Mouse (Mus musculus) limb, embryonic 13.5 days (tissue): ENCODE data around the gene Col9a1. TPM values are rescaled to one million over a fixed set of nuclear protein-coding genes. Genes with fewer than 3 reads are reported as not detected.
A peak's percentile ranks its signal among the peaks of the same experiment; 100 is the strongest.

ENCODE experiments used
- ATAC-seq: fragments of 200-750 bp; cut with Nextera tagmentation; 2 replicates; pipeline ENCODE4 v1.8.0; 2017; ENCODE audit warnings: low read depth, moderate number of reproducible peaks, moderate TSS enrichment; ENCODE audit not compliant: low FRiP score
- H3K27ac ChIP-seq: fragments of 300-500 bp; sonication (generic); 2 replicates; pipeline ENCODE4 v1.5.1; 2015; ENCODE audit warnings: inconsistent platforms, mild to moderate bottlenecking, moderate library complexity
- H3K27me3 ChIP-seq: fragments of 300-500 bp; sonication (generic); 2 replicates; pipeline ENCODE4 v1.6.1; 2015; ENCODE audit warnings: mild to moderate bottlenecking, inconsistent platforms
- H3K36me3 ChIP-seq: fragments of 300-500 bp; sonication (generic); 2 replicates; pipeline ENCODE4 v1.6.1; 2015; ENCODE audit warnings: inconsistent platforms, mild to moderate bottlenecking, moderate library complexity
- H3K4me1 ChIP-seq: fragments of 300-500 bp; sonication (generic); 2 replicates; pipeline ENCODE4 v1.6.1; 2015; ENCODE audit warnings: inconsistent platforms
- H3K4me2 ChIP-seq: fragments of 300-500 bp; sonication (generic); replicated peaks from 2 replicates; pipeline ENCODE4 v1.6.1; 2015; ENCODE audit warnings: inconsistent platforms, mild to moderate bottlenecking, moderate library complexity
- H3K4me3 ChIP-seq: fragments of 300-500 bp; sonication (generic); 2 replicates; pipeline ENCODE4 v1.5.1; 2015; ENCODE audit warnings: moderate library complexity, mild to moderate bottlenecking, inconsistent platforms
- H3K9ac ChIP-seq: fragments of 300-500 bp; sonication (generic); 2 replicates; pipeline ENCODE4 v1.6.1; 2015; ENCODE audit warnings: mild to moderate bottlenecking, inconsistent platforms
- H3K9me3 ChIP-seq: fragments of 300-500 bp; sonication (generic); 2 replicates; pipeline ENCODE4 v1.6.1; 2016; ENCODE audit warnings: inconsistent platforms
- WGBS: fragments of 180-500 bp; shearing (Covaris S2); methylation state at CpG from one replicate; pipeline ENCODE4 v1.1.7; 2015; 5-methylcytosine and 5-hydroxymethylcytosine counted together
- polyA plus RNA-seq: library from polyadenylated mRNA; unstranded; fragments of >200 nt; fragmentation: Nextera tagmentation; extraction: Ambion mirVana; gene quantifications from 2 replicates; pipeline ENCODE4 v1.2.1, GENCODE M21; 2015

Col9a1 gene
- polyA plus RNA-seq, 1 experiment from 2014 or later = 236 TPM

DNA sequence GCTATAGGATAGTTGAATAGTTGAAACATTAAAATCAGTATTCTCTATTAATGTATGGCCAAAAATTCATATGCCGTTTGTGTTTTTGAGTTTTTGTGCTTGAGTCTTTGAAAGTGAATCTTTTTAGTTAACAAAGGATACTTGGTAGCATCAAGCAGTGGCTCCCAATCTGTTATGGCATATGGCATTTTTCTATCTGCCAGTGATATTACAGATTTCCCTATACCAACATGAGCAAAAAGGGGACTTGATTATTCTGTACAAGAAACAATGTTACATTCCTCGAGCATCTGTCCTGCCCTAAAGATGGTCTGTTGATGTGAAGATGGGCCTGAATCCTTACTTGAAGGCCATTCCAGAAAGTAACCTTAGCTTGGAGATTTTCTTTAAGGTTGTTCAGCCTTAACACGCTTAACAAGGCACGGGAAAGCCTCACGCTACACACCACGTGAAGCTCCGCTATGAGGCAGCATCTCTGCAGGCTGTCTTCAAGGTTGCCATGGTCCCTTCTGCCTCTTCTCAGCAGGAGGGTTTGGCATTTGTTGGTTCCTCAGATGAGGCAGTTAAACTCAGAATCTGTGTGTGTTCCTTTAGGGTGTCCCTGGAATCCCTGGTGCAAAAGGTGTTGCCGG, 45.7 kb downstream of the Col9a1 start:
- ATAC-seq = no peak
- 87% methylated on average over 8 of the region's 8 CpGs for WGBS
- Histone ChIP-seq H3K4me2 (no peak overlapping the region), H3K4me3 (no peak overlapping the region), H3K36me3 (peaks cover 30% of the 10 kb centered on the region), H3K27me3 (no peaks in the 10 kb centered on the region), H3K9me3 (no peaks in the 10 kb centered on the region), H3K4me1 (peaks cover 24% of the 10 kb centered on the region), H3K27ac (peak overlapping the region; percentile 28; the same call in 1 of the 2 replicates), H3K9ac (no peak overlapping the region)

DNA sequence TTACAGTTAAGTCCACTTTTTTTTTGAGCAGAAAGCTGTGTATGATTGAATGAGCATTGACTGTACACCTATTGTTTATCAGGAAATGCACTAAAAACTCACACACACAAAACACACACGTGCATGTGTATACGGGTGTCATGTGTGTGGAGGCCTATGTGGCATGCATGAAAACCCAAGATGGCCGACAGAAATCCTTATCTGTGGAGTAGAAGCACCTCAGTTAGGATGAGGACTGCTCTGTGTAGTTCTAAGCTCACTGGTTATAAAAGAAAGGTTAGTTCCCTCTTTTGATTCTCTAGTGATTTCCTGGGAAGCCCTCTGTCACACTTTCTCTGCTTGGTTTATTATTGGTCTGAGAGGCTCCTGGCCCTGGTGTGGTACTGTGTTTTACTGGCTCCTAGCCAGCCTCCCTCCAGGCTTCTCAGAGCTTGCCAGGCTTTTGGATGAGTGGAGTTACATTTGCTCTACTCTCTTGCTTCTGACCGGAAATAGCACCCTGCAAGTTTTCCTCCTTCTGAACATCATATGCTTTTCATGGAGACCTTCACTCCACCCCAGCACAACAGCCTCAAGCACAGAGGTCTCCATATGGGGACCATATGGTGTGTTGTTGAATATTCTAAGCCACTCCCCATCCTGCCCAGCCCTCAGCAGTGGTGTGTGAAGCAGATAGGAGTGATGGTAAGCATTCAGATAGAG, 48.6 kb downstream of the Col9a1 start:
- peak; percentile 89 for ATAC-seq
- Histone ChIP-seq H3K4me1 (peaks cover 22% of the 10 kb centered on the region), H3K4me3 (no peak overlapping the region), H3K27ac (peak overlapping the region; percentile 64), H3K9me3 (no peaks in the 10 kb centered on the region), H3K27me3 (no peaks in the 10 kb centered on the region), H3K36me3 (peaks cover 27% of the 10 kb centered on the region), H3K4me2 (no peak overlapping the region), H3K9ac (no peak overlapping the region)
- WGBS = 64% methylated on average over 4 of the region's 4 CpGs

DNA sequence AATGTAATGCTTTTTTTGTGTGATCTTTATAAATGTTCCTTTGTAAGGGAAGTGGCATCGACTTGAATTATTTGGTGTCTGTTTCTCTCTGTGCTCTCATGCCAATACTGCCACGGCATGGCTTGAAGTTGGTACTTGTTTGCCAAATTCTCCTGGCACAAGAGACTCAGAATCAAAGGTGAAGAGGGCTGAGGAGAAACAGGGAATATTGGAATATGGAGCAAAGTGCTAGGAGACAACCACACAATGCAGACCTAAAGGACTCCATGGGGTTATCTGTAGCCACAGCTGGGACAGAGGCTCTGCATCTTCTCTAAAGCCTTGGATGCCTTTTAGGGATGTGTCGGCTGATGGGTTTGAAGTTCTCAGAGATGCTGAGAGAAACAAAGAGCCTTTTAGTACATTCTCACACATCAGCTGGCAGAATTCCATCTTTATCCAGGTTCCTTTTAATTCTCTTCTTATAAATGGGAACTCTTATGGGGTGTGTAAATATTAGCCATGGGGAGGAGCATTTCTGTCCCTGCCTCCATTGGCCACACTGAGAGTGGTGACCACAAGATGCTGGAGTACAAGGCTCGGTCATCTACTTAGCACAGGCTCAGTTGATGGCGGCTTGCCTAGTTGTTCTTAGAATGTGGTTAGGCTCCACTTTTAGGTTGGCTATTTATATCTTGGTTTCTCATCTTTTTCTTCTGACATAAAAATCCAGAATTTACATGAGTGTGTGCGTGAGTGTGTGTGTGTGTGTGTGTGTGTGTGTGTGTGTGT, 49.7 kb downstream of the Col9a1 start:
- no peak for ATAC-seq
- H3K4me2 ChIP-seq = no peak overlapping the region
- peak overlapping the region; percentile 39; the same call in 1 of the 2 replicates for H3K27ac ChIP-seq
- H3K4me3 ChIP-seq = no peak overlapping the region
- 0 out of 2 replicates have a peak overlapping the region, but pooled peaks have one; percentile 8 for H3K9ac ChIP-seq
- H3K36me3 ChIP-seq = peaks cover 19% of the 10 kb centered on the region
- 77% methylated on average over 6 of the region's 6 CpGs for WGBS
- no peaks in the 10 kb centered on the region for H3K27me3 ChIP-seq
- peaks cover 27% of the 10 kb centered on the region for H3K4me1 ChIP-seq
- H3K9me3 ChIP-seq = no peaks in the 10 kb centered on the region

DNA sequence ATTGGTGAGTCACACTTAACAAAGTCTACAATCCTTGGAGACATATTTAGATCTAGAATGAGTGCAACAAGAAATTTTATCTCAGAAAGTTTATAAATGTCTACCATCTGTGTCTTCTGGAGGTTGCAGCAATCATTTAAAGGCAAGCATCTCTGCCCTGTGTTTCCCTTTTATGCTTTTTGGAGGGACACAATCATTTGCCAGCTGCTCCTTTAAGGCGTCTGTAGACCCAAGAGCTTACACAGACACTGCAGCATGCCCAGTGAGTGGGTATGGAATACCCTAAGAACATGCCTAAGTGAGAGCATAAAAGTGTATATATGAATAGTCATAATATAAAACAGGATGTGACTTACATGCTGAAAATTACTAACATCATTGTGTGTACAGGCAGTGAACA, 52.1 kb downstream of the Col9a1 start:
- H3K27ac ChIP-seq = peak overlapping the region; percentile 29; the same call in 1 of the 2 replicates

DNA sequence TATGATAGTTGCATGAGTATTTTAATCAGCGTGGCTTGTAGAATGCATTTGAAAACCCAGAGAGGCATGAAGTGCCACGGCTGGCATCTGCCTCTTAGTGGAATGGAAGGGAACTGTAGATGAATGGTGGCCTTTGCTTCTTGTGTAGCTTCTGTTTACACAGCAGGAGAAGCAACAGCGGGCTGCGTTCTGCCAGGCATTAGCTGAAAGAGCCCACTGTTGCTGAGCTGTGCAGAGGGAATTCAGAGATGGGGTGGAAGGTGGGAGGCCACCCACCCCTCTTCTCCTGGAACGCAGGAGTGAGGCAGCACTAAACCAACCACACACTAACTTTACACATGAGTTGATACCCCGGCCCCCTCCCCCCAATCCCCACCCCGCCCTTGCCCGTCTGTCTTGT, 53.0 kb downstream of the Col9a1 start:
- Histone ChIP-seq H3K4me3 (no peak overlapping the region), H3K36me3 (peaks cover 10% of the 10 kb centered on the region), H3K4me2 (no peak overlapping the region), H3K4me1 (peaks cover 27% of the 10 kb centered on the region), H3K9ac (no peak overlapping the region), H3K27me3 (no peaks in the 10 kb centered on the region), H3K27ac (peak overlapping the region; percentile 58; the same call in 1 of the 2 replicates), H3K9me3 (no peaks in the 10 kb centered on the region)
- 51% methylated on average over 8 of the region's 8 CpGs for WGBS
- peak; percentile 70; the same call in 1 of the 2 replicates for ATAC-seq

More for the DNA sequence above, 52.1 kb downstream of the Col9a1 start:
- Histone ChIP-seq H3K36me3 (peaks cover 6% of the 10 kb centered on the region; the same call in 1 of the 2 replicates), H3K4me2 (no peak overlapping the region), H3K9ac (no peak overlapping the region), H3K4me3 (no peak overlapping the region), H3K9me3 (no peaks in the 10 kb centered on the region), H3K27me3 (no peaks in the 10 kb centered on the region), H3K4me1 (peaks cover 27% of the 10 kb centered on the region)
- WGBS = 74% methylated on average over 1 of the region's 1 CpGs
- ATAC-seq = no peak

DNA sequence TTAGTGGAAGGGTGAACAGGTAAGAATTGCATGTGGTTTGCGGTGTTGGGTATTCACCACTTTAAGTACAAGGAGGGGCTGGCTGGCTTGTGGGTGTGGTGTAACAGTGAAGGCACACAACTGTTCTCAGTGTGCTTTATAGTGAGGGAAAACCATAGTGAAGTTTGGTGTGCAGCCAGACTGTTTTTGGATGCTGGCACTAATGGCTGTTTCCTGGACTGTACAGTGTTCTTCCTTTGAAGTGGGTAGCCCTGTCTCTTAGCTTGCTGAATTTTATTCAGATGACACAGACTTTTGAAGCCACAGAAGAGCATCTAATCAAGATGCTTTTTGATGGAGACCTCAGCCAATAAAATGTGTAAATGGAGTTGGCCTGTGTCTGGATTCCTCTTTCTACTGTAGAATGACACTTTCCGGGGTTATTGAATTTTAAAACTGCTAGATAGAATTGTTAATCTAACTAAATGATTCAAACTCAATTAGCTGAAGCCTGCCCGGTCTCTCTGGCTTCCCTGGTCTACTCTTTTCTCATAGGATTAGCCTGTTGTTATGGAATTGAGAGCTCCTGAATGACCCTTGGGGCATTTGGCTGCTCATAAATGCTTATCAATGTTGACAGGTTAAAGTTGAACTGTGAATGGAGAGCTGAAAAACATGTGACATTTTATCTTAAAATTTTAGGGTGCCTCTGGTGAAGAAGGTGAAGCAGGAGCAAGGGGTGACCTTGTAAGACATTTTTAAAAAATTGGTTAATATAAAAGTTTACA, 54.3 kb downstream of the Col9a1 start:
- 76% methylated on average over 3 of the region's 3 CpGs for WGBS
- Histone ChIP-seq H3K9me3 (no peaks in the 10 kb centered on the region), H3K27ac (no peak overlapping the region), H3K9ac (no peak overlapping the region), H3K36me3 (peaks cover 7% of the 10 kb centered on the region), H3K4me2 (no peak overlapping the region), H3K4me3 (no peak overlapping the region), H3K4me1 (peaks cover 18% of the 10 kb centered on the region), H3K27me3 (no peaks in the 10 kb centered on the region)
- no peak for ATAC-seq

DNA sequence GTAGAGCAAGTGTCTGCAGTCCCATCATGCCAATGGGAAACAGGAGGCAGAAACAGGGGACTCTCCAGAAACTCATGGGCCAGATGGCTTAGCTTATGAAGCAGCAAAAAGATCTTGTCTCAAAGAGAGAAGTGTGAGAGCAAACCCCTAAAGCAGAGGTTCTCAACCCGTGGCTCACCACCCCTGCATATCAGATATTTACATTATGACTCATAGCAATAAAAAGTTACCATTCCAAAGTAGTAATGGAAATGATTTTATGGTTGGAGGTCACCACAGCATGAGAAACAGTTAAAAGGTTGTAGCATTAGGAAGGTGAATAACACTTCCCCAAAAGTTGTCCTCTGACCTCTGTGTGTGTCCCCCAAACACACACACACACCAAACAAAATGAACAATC, 58.9 kb downstream of the Col9a1 start:
- H3K27me3 ChIP-seq = no peaks in the 10 kb centered on the region
- no peak overlapping the region for H3K27ac ChIP-seq
- ATAC-seq = no peak
- no peaks in the 10 kb centered on the region for H3K9me3 ChIP-seq
- H3K4me3 ChIP-seq = no peak overlapping the region
- peaks cover 28% of the 10 kb centered on the region for H3K4me1 ChIP-seq
- WGBS = 62% methylated on average over 1 of the region's 1 CpGs
- H3K9ac ChIP-seq = no peak overlapping the region
- no peak overlapping the region for H3K4me2 ChIP-seq
- H3K36me3 ChIP-seq = peaks cover 11% of the 10 kb centered on the region

DNA sequence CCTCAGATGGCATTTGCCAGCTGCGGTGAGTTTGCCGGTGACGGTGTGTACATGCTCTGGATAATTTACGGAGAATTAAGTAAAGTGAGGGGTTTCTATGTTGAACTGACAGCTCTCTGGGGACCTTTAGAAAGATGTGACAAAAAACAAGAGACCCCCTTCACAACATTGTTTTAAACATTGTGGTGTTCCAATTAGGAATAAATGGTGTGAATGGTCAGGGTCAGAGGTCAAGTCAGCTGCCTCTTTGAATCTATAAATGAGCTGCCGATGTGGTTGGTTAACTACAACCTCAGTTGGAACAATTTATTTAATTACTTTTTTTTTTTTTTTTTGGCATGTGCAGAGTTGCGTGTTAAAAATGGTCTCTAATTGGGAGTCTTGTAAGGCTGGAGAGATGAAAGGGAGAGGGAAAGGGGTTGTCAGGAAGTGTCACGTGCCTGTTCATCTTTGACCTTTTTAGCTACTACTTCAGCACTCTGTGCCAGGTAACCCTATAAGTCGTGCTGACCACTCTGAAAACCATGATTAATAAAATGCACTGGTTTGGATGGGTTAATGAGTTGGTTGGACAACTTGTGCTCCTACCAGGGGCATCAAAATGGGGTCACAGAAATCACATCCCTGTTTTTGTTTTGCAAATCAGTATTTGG, 62.8 kb downstream of the Col9a1 start:
- H3K4me1 ChIP-seq = peaks cover 26% of the 10 kb centered on the region
- H3K27ac ChIP-seq = no peak overlapping the region
- no peaks in the 10 kb centered on the region for H3K27me3 ChIP-seq
- H3K4me2 ChIP-seq = peak overlapping the region; percentile 3; the same call in 1 of the 2 replicates
- no peak overlapping the region for H3K9ac ChIP-seq
- H3K9me3 ChIP-seq = no peaks in the 10 kb centered on the region
- 14% methylated on average over 8 of the region's 8 CpGs for WGBS
- ATAC-seq = no peak
- no peak overlapping the region for H3K4me3 ChIP-seq
- H3K36me3 ChIP-seq = peaks cover 5% of the 10 kb centered on the region

DNA sequence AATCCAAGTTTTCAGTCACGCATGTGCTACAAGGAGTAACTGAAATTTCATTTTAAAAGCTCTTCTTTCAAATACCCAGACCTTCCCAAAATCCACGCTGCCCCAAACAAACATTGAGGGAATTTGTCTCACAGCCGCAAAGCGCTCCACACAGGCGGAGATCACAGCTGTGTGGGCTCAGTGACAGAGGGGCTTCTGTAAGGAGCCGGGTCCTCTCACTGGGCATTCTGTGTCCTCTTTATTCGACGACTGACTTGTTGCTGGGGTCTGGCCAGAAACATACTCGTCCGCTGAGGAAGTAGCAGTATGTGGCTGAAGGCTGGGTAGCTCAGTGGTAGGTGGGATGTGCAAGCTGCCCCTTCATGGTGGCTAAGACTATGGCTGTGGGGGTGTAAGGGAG, 67.5 kb downstream of the Col9a1 start:
- H3K27ac ChIP-seq = no peak overlapping the region
- WGBS = 71% methylated on average over 10 of the region's 10 CpGs
- ATAC-seq = no peak
- H3K36me3 ChIP-seq = no peaks in the 10 kb centered on the region; the same call in 1 of the 2 replicates
- no peak overlapping the region for H3K4me2 ChIP-seq
- no peak overlapping the region for H3K9ac ChIP-seq
- H3K27me3 ChIP-seq = no peaks in the 10 kb centered on the region
- H3K4me3 ChIP-seq = no peak overlapping the region
- no peaks in the 10 kb centered on the region for H3K9me3 ChIP-seq
- peaks cover 17% of the 10 kb centered on the region for H3K4me1 ChIP-seq

DNA sequence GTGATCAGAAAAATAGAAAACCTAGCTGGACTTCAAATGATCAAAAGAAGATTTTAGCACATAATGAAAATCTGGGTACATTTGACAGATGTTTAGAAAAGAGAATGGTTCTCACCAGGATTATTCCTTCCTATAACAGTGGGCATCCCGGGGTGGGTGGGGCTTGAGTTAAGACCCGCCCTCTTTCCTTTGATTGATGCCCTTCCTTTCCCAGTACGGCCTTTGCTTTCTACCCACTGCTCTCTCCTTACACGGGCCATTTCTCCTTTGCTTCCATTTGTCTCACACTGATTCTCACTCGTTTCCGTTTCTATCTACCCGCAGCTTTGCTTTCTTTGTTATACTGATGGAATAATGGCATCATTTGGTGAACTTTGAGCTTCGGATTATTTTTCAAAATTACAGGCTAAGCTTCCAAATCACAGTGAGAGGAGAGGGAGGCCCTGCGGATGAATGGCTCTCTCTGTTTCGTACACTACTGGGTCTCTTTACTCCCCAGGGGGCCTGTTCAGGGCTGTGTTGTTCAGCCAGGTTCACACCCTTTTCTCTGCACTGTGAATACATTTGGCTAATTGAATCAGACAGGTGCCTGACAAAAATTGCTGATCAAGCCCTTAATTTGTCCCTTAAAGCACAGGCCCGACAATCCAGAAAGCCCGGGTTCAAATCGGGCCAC, 68.4 kb downstream of the Col9a1 start:
- Histone ChIP-seq H3K4me3 (no peak overlapping the region), H3K4me2 (no peak overlapping the region), H3K36me3 (no peaks in the 10 kb centered on the region; the same call in 1 of the 2 replicates), H3K27ac (no peak overlapping the region), H3K9me3 (no peaks in the 10 kb centered on the region), H3K4me1 (peaks cover 8% of the 10 kb centered on the region; the same call in 1 of the 2 replicates), H3K27me3 (no peaks in the 10 kb centered on the region), H3K9ac (no peak overlapping the region)
- ATAC-seq = no peak
- 73% methylated on average over 13 of the region's 13 CpGs for WGBS
